Mouse (Mus musculus): Measurements from ENCODE around the gene Trp53.
A peak's percentile ranks its signal among the peaks of the same experiment; 100 is the strongest.
"Not testable (repeated sequence)": the region's sequence is repeated elsewhere in the genome, so short reads cannot be mapped to it uniquely, and the experiment has no call there.

Trp53 gene

DNA sequence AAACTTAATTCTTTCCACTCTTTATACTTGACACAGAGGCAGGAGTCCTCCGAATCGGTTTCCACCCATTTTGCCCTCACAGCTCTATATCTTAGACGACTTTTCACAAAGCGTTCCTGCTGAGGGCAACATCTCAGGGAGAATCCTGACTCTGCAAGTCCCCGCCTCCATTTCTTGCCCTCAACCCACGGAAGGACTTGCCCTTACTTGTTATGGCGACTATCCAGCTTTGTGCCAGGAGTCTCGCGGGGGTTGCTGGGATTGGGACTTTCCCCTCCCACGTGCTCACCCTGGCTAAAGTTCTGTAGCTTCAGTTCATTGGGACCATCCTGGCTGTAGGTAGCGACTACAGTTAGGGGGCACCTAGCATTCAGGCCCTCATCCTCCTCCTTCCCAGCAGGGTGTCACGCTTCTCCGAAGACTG lies at the start of gene Trp53, which contains the start of gene Wrap53:
Gene Trp53, plus strand, starts transcription at position 269 of the 424 bp plus-strand sequence.
Gene Wrap53, minus strand, starts transcription at position 165 of the 424 bp plus-strand sequence.
- DNase-seq (ENCODE audit: low read depth), result peak; percentile 93

DNA sequence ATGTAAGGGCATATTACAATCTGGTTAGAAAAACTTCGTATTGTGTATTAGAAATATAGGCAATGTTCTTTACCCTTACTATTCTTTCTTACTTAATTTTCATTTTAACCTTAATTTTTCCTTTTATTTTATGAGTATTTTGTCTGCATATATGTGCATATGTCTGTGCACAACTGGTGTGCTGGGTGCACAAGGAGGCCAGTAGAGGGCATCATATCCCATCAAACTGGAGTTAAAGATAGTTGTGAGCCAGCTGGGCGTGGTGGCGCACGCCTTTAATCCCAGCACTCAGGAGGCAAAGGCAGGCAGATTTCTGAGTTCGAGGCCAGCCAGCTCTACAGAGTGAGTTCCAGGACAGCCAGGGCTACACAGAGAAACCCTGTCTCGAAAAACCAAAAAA lies 49.4 kb upstream of the Trp53 start:
- not testable (repeated sequence) for DNase-seq (ENCODE audit: low read depth)

DNA sequence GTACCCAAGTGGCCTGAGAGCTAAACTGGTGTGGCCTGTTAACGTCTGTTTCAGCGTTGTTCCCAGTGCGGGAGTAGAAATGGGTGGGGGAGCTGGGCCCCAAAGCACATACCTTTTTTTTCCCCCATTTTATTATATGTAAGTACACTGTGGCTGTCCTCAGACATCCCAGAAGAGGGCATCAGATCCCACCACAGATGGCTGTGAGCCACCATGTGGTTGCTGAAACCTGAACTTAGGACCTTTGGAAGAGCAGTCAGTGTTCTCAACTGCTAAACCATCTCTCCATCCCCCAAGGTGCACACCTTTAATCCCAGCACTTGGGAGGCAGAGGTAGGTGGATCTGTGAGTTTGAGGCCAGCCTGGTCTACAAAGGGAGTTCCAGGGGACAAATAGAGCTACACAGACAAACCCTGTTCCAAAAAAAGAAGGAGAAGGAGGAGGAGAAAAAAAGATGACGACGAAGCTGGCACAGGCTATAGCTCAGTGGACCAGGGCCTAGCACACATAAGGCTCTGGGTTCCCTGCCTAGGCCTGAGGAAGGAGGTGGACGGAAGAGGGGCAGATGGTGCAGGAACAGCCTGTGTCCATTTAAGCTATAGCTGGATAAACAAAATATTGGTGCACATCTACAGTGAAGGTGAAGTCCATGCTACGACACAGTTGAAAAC lies 47.5 kb upstream of the Trp53 start:
- no peak for DNase-seq (ENCODE audit: low read depth)

DNA sequence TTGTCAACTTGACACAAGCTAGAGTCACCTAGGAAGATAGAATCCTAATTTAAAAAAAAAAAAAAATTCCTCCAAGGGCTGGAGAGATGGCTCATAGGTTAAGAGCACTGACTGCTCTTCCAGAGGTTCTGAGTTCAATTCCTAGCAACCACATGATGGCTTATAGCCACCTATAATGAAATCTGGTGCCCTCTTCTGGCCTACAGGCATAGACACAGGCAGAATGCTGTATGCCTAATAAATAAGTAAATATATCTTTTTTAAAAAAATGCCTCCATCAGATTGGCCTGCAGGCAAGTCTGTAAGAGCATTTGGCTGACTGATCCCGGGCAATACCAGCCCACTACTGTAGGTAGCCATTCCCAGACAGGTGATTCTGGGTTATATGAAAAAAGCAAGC lies 45.2 kb upstream of the Trp53 start:
- DNase-seq (ENCODE audit: low read depth), result no peak

DNA sequence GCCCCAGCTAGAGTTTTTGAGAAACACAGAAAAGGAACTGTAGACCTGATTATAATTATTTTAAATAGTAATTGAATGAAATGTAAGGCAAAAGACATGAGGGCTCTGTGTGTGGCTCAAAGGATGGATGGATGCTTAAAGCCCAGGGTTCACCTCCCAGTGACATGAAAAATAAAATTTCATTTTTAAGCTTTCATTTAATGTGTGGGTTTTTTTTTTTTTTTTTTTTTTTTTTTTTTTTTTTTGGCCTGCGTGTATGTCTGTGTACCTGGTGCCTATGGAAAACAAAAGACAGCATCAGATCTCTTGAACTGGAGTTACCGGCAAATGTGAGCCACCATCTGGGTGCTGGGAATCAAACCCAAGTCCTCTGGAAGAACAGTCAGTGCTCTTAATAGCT lies 39.5 kb upstream of the Trp53 start:
- DNase-seq (ENCODE audit: low read depth), result no peak

DNA sequence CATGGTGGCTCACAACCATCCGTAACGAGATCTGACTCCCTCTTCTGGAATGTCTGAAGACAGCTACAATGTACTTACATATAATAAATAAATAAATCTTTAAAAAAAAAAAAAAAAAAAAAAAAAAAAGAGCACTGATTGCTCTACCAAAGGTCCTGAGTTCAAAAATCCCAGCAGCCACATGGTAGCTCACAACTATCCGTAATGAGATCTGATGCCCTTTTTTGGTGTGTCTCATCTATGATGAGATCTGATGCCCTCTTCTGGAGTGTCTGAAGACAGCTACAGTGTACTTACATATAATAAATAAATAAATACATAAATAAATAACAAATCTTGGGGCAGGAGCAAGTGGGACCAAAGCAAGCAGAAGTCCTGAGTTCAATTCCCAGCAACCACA lies 38.4 kb upstream of the Trp53 start:
- DNase-seq (ENCODE audit: low read depth), result not testable (repeated sequence)

DNA sequence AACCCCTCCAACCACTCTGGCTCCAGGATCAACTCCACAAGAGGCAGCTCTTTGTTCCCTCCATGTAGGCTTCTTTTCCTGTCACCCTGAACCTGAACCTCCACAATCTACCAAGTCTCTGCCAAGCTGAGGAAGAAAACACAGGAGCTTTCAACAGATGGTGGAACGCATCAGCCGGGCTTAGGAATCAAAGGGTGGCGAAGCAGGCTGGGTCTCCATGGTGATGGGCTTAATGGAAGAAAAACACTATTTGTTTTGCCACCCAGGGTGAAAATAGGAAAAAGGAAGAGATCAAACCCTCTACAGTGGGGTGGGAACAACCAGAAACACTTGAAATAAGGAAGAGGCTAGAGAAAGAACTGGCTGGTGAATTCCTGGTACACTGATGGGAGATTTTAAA lies 36.6 kb upstream of the Trp53 start:
- no peak for DNase-seq (ENCODE audit: low read depth)

DNA sequence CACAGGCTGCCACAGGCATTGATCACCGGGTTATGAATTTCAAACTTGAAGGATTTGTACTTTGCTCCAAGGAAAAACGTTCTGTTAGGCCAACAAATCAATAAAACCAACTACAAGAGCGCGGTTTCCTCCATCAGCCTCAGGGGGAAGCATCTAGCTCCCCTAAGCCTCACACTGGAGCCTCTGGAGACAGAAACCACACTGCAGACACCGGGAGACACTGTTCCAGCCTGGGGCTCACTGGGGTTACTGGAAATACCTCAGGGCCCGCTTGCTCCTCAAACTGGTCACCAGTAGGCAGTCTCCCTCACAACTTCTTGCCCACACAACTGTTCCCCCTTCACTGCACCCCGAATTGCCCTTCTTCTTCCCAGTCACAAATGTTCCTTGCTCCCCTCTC lies 34.2 kb upstream of the Trp53 start:
- DNase-seq (ENCODE audit: low read depth), result no peak

DNA sequence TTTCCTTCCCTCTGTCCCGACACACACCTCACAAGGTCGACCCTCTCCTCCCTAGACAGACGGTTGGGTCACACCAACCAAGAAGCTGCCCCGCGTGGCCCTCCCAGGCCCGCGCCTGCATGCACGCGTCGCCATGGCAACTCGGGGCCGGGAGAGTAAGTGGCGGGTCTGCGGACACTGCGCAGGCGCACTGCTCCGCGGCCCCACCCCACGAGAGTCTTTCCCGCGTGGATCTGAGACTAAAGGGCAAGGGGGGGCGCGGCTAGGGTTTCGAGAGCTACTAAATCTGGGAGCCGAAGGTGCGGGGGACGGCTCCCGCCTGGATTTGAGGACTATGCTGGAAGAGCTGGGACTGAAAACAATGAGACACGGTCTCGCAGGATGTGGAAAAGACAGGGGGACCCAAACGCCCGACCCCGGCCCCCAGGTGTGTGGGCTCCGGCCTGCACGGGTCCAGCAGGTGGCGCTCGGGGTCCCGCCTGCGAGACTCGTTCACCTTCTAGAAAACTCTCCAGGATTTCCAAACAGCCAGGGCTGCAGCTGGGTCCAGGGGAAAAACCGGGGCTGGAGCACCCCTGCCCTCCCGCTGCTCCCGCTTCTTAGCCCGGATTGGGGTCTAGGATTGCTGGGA lies 33.6 kb upstream of the Trp53 start:
- no peak for DNase-seq (ENCODE audit: low read depth)

DNA sequence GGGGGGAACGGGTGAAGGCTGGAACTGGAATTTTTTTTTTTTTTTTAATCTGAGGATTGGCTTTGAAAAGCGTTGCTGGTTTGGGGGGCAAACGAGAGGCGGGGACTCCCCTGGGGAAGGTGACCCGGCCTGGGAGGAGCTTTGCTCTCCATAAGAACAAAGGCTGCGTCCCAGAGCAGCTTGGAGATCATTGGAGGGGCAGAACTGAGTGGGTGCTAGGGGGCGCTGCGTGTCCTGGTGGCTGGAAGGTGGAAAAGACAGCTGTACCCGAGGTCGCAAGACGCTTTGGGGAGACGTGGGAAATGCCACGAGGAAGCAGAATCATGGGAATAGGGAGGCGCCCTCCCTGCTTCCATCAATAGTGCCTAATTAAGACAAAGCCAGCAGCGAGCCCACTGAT lies 33.1 kb upstream of the Trp53 start:
- no peak for DNase-seq (ENCODE audit: low read depth)

DNA sequence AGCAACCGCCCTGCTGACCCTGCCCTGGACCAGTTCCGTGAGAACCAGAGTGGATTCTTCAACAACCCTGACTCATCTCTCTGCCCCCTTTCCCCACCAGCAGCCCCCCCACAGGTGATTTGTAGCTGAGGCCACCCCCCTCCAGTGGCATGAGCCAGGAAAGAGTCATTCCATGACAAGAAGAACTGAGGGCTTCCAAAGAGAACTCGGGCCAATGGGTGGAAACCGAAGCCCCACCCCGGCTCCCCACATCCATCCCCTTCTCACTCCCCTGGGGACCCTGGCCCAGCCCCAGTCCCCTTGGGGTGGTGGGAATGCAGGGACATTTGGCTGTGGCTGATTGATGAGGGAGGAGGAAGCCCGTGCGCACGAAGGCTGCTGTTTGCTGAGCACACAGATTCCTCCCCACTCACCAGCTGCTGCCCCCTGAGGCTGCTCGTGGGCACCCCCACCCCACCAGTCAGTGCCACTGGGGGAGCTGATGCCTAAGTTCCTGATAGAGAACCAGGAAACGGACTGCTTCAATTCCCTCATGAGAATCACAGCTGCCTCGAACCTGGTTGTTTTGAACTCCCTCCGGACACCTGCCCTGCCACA lies 31.0 kb upstream of the Trp53 start, which contains the start of gene Dnah2:
Gene Dnah2, minus strand, starts transcription at position 51 of the 597 bp plus-strand sequence.
- DNase-seq (ENCODE audit: low read depth), result no peak

DNA sequence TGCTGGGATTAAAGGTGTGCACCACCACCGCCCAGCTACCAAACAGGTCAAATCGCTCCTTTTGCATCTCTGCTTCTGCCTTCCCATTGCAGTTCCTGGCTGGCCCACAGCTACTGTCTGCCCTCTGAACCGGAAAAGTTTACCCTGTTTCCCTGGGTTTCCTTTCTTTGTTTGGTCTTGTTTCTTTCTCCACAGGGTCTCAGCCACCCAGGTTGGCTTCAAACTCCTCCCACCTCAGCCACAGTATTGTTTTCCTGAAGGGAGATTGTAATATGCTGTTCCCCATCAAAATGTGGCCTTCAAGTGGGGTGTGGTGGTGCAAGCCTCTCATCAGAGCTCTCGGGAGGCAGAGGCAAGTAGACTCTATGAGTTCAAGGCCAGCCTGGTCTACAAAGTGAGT lies 28.8 kb upstream of the Trp53 start:
- no peak for DNase-seq (ENCODE audit: low read depth)

DNA sequence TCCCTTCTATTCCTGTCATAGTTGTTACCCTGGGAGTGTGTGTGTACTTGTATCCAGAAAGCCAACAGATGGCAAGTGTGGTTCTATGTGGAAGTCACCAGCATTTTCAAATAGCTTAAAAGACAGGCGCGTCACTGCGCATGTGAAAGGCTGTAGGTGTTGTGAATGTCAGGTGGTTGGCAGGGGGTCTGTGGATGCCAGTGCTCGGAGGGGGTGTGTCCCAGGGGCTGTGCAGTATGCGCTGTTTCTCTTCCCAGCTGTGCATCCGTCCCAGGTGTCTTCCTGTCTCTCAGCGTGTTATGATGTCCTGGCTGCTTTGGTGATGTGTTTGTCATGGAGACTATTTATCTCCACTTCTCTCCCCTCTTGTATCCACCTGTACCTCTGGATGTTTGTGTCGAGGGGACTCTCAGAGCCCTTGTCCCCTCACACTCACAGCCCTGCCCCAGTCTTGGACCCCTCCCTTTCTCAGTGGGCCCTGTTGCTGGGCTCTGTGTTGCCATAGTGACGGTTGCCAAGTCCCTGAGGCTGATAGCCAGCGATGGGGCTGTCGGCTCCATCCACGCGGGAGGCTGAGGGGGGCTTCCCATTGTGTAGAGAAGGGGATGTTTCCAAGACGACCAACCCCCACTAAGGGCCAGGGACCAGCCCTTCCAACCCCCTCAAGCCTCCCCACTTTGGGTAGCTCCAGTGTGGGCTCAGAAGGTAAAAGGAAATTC lies 27.4 kb upstream of the Trp53 start:
- DNase-seq (ENCODE audit: low read depth), result no peak

DNA sequence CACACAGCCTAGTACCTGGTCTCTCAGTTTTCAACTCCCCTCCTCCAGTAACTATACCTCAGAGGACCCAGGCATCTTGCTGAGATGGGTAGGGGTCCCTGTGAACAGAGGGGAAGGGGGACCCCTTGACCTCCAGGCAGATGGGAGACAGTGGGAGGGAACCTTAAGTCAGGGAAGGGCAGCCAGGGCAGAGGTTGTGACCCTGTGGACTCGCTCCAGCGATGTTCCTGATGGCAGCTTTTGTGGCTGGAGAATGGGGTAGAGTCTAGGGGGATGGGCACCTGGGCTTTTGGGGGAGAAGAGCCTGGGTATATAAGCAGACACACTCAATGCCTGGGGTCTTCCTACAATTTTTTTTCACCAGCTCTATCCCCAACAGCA lies 26.8 kb upstream of the Trp53 start:
- no peak for DNase-seq (ENCODE audit: low read depth)

DNA sequence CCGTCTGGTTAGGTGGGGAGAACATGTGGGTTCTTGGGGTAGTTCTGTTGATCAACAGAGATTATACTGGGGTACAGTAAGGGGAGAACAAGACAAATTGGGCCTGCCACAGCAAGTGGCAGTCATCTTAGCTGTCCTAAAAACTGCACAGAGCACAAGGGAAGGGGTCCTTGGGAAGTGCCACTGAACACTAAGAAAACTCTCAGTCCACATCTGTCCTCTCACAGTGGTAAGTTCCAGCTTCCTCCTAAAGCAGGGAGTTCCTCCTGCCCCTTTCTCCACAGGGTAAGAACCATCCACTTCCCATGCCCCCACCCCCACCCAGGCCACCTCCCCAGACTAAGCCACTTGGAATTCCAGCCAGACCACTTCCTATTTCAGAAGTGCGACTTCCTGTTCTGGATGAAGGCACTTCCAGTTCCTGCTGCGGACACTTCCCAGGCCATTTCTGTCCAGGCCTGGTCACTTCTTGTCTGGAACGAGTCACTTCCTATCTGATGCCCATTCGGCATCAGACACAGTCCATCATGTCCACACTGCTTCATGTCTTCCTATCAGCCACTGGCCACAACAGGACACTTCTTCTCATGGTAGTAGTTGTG lies 25.5 kb upstream of the Trp53 start:
- DNase-seq (ENCODE audit: low read depth), result no peak

DNA sequence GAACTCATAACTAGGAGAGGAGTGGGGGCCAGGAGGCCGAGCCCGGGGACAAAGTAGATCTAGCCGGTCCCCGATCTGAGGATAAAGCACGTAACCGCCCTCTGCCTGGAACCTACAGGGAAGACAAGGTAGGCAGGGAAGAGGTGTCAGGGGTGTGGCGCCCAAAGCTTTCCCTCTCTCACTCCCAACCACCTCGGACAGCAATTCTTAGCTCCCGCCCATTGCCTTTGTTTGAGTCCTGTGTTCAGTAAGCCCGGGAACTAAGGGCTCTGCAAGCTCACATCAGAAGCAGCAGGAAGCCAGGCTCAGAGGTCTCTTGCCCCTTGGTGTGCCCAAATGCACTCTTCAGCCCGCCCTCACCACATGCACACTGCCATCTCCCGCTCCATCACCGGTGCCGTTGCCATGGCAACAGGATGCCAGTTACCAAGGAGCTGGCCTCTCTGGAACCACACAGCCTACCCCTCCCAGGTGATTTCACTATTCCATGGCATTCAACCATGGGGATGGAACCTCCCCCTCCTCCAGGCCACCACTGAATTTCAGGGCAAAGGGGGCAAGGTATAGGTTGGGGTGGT lies 22.7 kb upstream of the Trp53 start:
- no peak for DNase-seq (ENCODE audit: low read depth)

DNA sequence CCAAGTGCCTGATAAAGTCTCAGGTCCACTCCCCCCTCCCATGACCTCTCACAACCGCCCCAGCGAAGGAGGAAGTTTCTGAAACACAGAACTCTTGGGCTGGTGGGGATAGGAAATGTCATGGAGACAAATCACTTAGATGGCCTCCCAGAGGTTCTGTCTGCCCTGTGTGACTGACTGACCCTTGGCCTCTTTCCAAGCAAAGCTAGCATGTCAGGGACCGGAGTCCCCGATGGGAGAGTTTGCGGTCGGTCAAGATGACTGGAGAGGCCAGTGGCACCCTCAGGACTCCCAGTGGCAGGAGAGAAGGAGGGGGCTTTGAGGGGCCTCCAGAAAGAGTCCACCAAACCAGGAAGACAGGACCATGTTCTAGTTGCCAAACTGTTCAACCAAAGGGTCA lies 21.4 kb upstream of the Trp53 start:
- DNase-seq (ENCODE audit: low read depth), result no peak

DNA sequence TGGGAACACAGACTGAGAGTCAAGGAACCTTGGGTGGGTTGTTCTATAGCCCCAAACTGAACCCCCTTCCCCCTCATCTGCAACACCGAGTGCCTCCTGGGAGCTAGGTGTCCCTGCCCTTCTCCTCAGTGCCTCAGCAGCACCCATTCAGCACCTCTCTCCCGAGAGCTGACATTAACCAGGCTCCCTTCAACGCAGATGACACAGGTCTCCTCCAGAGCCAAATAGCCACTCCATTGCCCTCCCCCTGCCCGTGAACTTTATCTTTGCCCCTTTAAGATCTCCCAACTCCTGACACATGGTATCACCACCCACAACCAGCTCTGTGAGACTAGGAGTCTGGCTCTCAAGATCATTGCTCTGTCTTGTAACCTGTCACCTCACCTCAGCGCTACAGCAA lies 21.0 kb upstream of the Trp53 start:
- DNase-seq (ENCODE audit: low read depth), result no peak

DNA sequence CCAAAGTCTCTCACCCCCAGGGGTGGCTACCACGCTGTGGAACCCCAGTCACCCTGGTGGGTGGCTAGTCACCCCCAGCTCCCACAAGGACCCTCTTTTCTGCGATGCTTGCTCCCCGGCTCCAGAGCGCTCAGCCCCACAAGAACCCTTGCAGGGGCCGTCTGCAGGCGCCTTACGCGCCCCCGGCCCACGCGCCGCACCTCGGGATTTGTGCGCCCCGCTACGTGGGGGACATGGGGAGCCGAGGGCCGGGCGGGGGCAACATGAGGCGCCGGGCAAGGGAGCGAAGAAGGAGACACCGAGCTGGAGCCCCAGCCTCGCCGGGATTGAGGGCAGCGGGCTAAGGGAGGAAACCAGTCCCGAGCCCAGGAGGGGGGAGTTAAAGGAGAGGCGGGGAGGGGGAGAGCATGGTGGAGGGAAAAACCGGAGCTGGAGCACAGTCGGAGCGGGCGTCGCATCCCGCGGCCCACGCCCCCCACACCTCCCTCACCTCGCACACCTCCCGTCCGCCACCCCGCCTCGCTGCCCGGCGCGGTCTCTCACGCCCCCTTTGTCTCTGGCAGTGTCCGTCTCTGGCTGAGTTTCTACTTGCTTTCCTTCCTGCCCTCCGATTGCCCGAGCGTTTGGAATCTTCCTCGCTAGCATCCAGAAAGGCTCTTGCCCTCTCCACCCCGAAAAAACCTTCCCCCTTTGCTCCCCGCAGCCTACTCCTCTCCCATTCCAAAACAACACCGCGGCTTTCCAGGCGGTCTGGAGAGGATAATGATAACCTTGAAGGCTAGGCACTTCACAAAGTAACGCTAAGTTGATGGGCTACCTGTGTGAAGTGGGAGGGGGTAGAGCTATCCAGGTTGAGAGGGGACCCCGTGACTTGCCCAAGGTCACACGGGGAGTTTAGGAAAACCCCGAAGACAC lies 20.1 kb upstream of the Trp53 start, which contains the start of gene Efnb3:
Gene Efnb3, minus strand, starts transcription at position 355 of the 915 bp plus-strand sequence.
- no peak for DNase-seq (ENCODE audit: low read depth)

DNA sequence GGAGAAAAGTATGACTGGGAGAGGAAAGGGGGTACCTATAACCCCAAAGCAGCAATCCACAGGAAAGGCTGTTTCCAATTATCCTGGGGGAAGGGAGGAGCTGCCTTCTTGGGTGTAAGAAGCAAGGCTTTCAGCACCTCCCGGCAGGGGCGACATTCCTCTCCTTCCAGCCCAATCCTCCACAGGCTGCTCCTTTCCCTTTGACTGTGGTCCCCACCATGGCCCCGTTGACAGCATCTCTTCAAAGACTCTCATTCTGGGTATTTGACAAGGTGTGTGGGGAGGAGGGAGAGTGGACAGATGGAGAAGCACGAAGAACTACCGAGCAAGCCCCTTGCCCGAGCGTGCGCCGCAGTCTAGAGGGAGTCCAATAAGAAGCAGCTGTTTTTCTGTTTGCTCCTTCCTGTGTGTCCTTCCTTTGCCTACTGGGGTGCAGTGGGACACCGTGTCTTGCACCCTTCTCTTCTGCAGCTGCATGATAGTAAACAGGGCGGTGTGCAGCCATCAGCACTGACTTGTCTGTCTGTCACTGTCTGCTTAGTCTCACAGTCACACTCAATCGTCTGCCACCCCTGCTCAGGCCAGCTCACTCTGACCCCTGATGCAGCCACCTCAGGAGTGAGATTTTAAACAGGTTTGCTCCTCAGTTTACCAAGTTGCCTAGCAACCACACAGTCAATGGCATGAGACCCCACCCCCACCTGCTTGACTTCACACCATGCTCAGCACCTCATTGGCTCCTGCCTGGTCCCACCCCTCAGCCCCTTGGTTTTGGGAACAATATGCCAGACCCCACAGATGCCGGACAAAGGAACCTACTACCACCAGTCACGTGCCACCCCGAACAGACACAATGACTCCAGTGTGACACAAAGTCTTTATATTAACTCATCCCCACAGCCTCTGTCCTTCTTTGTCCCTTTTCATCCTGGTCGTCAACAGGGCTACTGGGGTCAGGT lies 19.0 kb upstream of the Trp53 start:
- DNase-seq (ENCODE audit: low read depth), result no peak

Measured in c-Kit-positive CD71-positive TER-119-negative erythroid progenitor cells, embryonic 14.5 days (primary cell).